Comparison of ENCODE assay signal across 8 mouse cellular contexts in genomic region chr17:24414230-24414976, GRCm38 (mm10). TPM values are rescaled to one million over a fixed set of nuclear protein-coding genes. Genes with fewer than 3 reads are reported as not detected.
DNase-seq lines count a peak whose midpoint lies in the region; ATAC-seq and TF ChIP-seq lines count a peak whose summit lies in the region.

Gene Rnps1 (plus strand): TSS chr17:24414565.

- peak; percentile 73 for ATAC-seq in frontal cortex, adult (ENCODE audit: low TSS enrichment)
- peak; percentile 93 for ATAC-seq in lung, postnatal 0 days

- H3K27me3 ChIP-seq in hindbrain, embryonic 10.5 days (ENCODE audit: insufficient read depth, poor library complexity, severe bottlenecking): no peaks in the 10 kb centered on the region
- H3K27me3 ChIP-seq in lung, postnatal 0 days (replicated peaks; ENCODE audit: insufficient read depth, low read length): no peaks in the 10 kb centered on the region

- no peak for TF ChIP-seq EP300 in lung, postnatal 0 days (IDR thresholded peaks at IDR 0.05)

- WGBS in hindbrain, embryonic 10.5 days: under 1% methylated on average over 64 of the region's 64 CpGs
- 1% methylated on average over 57 of the region's 64 CpGs for whole genome bisulfite sequencing in lung, postnatal 0 days

- peaks cover 56% of the 10 kb centered on the region for H3K36me3 ChIP-seq in hindbrain, embryonic 10.5 days
- H3K36me3 ChIP-seq in lung, postnatal 0 days (ENCODE audit: insufficient read depth, low read length): peaks cover 4% of the 10 kb centered on the region; the same call in 1 of the 2 replicates

- peak within 1 kb of the TSS; percentile 99 for H3K27ac ChIP-seq in hindbrain, embryonic 10.5 days
- peak within 1 kb of the TSS; percentile 93 for H3K27ac ChIP-seq in lung, postnatal 0 days (ENCODE audit: low read length)

- peaks cover 28% of the 10 kb centered on the region for H3K4me1 ChIP-seq in hindbrain, embryonic 10.5 days (replicated peaks)
- peaks cover 9% of the 10 kb centered on the region; the same call in 1 of the 2 replicates for H3K4me1 ChIP-seq in lung, postnatal 0 days (ENCODE audit: insufficient read depth, low read depth, low read length)

- H3K4me3 ChIP-seq in hindbrain, embryonic 10.5 days: peak within 1 kb of the TSS; percentile 96
- peak within 1 kb of the TSS; percentile 77 for H3K4me3 ChIP-seq in lung, postnatal 0 days (ENCODE audit: low read depth, low read length)

- TF ChIP-seq CTCF in lung, postnatal 0 days (IDR thresholded peaks at IDR 0.05): no peak; the same call in 1 of the 2 replicates

- DNase-seq in MN1 (ENCODE audit: low spot score): peak; percentile 99
- peak; percentile 90 for DNase-seq in cerebellum, adult 9-10 months
- DNase-seq in hindbrain, embryonic 10.5 days (ENCODE audit: low spot score): peak; percentile 100
- peak; percentile 94 for DNase-seq in layer of hippocampus, adult 9-11 months
- DNase-seq in lung, postnatal 0 days (ENCODE audit: low spot score): peak; percentile 100
- peak; percentile 92 for DNase-seq in ovary, postnatal 14 days (ENCODE audit: low spot score)
- peak; percentile 92 for DNase-seq in thymus, postnatal 14 days

- H3K4me2 ChIP-seq in lung, postnatal 0 days (replicated peaks; ENCODE audit: low read depth, low read length): peak within 1 kb of the TSS; percentile 86

- no peaks in the 10 kb centered on the region for H3K9me3 ChIP-seq in hindbrain, embryonic 10.5 days
- no peaks in the 10 kb centered on the region for H3K9me3 ChIP-seq in lung, postnatal 0 days (ENCODE audit: low read length)

- H3K9ac ChIP-seq in lung, postnatal 0 days (replicated peaks; ENCODE audit: low read depth): peak within 1 kb of the TSS; percentile 96

RNA-seq across cellular contexts. Expression of gene Rnps1, which starts in this region (rescaled TPM):
- 423 and 452 TPM in 2 replicates for polyA plus RNA-seq in hindbrain, embryonic 10.5 days (2016; fragmentation: Nextera tagmentation; extraction: Ambion mirVana)
- polyA plus RNA-seq in lung, postnatal 0 days (2015; fragmentation: Nextera tagmentation; extraction: Ambion mirVana): 99.6 and 109 TPM in 2 replicates

Comparison
In these comparisons a context has a peak if more than half of its experiments do, and no peak if none do; other contexts are left out.
1. Peak in every context shown above with its lines: DNase-seq, ATAC-seq, H3K4me3 ChIP-seq and H3K27ac ChIP-seq.